Mouse (Mus musculus) layer of hippocampus, adult 9-11 months (tissue): ENCODE measurements at regions not wholly inside any gene's neighbourhood (a gene's known extent, or its start where the extent isn't known, plus 50 kb on each side); places are given as distances from the start of the nearest gene placed in this dataset.
A peak's percentile ranks its signal among the peaks of the same experiment; 100 is the strongest.

Source experiments
- DNase-seq: peaks from one replicate; pipeline ENCODE4 v3.0.0; 2022

GRCm38 (mm10) chr8:116289237-116289636 is 215.5 kb upstream of the Dynlrb2 start:
- no peak for DNase-seq

- no peak for DNase-seq
These were observed 220.8 kb upstream of the Dynlrb2 start for GRCm38 (mm10) chr8:116283990-116284389.

GRCm38 (mm10) chr8:116282341-116282740 is 222.4 kb upstream of the Dynlrb2 start:
- no peak for DNase-seq

- DNase-seq = no peak
These were observed 229.8 kb upstream of the Dynlrb2 start for GRCm38 (mm10) chr8:116275014-116275413.

GRCm38 (mm10) chr8:116271238-116271637 is 233.5 kb upstream of the Dynlrb2 start:
- no peak for DNase-seq

- DNase-seq = no peak
These were observed 235.4 kb upstream of the Dynlrb2 start for GRCm38 (mm10) chr8:116269393-116269792.

- DNase-seq = no peak
These were observed 236.1 kb upstream of the Dynlrb2 start for GRCm38 (mm10) chr8:116268685-116269084.

- DNase-seq = peak; percentile 10
These were observed 236.6 kb upstream of the Dynlrb2 start for GRCm38 (mm10) chr8:116268161-116268560.

GRCm38 (mm10) chr8:116267021-116267420 is 237.8 kb upstream of the Dynlrb2 start:
- DNase-seq = no peak

GRCm38 (mm10) chr8:116265591-116265990 is 239.2 kb upstream of the Dynlrb2 start:
- no peak for DNase-seq

- no peak for DNase-seq
These were observed 240.7 kb upstream of the Dynlrb2 start for GRCm38 (mm10) chr8:116264078-116264477.

- no peak for DNase-seq
These were observed 243.5 kb upstream of the Dynlrb2 start for GRCm38 (mm10) chr8:116261286-116261685.

GRCm38 (mm10) chr8:116255398-116255797 is 249.4 kb upstream of the Dynlrb2 start:
- DNase-seq = no peak

- DNase-seq = no peak
These were observed 252.1 kb upstream of the Dynlrb2 start for GRCm38 (mm10) chr8:116252455-116253216.

GRCm38 (mm10) chr8:116248398-116248797 is 256.4 kb upstream of the Dynlrb2 start:
- no peak for DNase-seq

- no peak for DNase-seq
These were observed 261.3 kb upstream of the Dynlrb2 start for GRCm38 (mm10) chr8:116243493-116243892.

GRCm38 (mm10) chr8:116242972-116243371 is 261.8 kb upstream of the Dynlrb2 start:
- no peak for DNase-seq

GRCm38 (mm10) chr8:116241987-116242242 is 262.9 kb upstream of the Dynlrb2 start:
- no peak for DNase-seq

GRCm38 (mm10) chr8:116241146-116241986 is 263.4 kb upstream of the Dynlrb2 start:
- no peak for DNase-seq

GRCm38 (mm10) chr8:116238670-116239069 is 266.1 kb upstream of the Dynlrb2 start:
- no peak for DNase-seq

GRCm38 (mm10) chr8:116237561-116238100 is 267.1 kb upstream of the Dynlrb2 start:
- DNase-seq = peak; percentile 8

GRCm38 (mm10) chr8:116229654-116230136 is 275.1 kb upstream of the Dynlrb2 start:
- DNase-seq = no peak

GRCm38 (mm10) chr8:116227003-116227402 is 277.8 kb upstream of the Dynlrb2 start:
- DNase-seq = no peak

- no peak for DNase-seq
These were observed 281.5 kb upstream of the Dynlrb2 start for GRCm38 (mm10) chr8:116223235-116223634.
